Mouse (Mus musculus) erythroid progenitor cell, adult 5-6 weeks (primary cell): ENCODE data around the gene Ctss. TPM values are rescaled to one million over a fixed set of nuclear protein-coding genes. Genes with fewer than 3 reads are reported as not detected.
A peak's percentile ranks its signal among the peaks of the same experiment; 100 is the strongest.
"Not testable (repeated sequence)": the region's sequence is repeated elsewhere in the genome, so short reads cannot be mapped to it uniquely, and the experiment has no call there.

Source experiments
- ATAC-seq: replicated peaks from 2 replicates; pipeline ENCODE4 v1.8.0; 2016; ENCODE audit warnings: moderate number of reproducible peaks, mild to moderate bottlenecking, moderate TSS enrichment, inconsistent platforms; ENCODE audit not compliant: poor library complexity, low FRiP score, severe bottlenecking
- total RNA-seq, 2 experiments: library from RNA; stranded (forward) in 1 of 2; stranded (reverse) in 1 of 2; fragments of 150-400 nt in 1 of 2; fragments of 186-747, 209-891 nt in 1 of 2; gene quantifications; 2 replicates each; pipeline versions ENCODE4 v1.2.3 to v1.2.4; 2015 to 2017; ENCODE audit warnings: low replicate concordance in 2 of 2

Gene Ctss
- total RNA-seq, 2 experiments from 2014 or later: 97.3 to 104 TPM

- no peak for ATAC-seq
These were observed 3.2 kb downstream of the Ctss start for GRCm38 (mm10) chr3:95529814-95530213.

GRCm38 (mm10) chr3:95531025-95531424, 4.4 kb downstream of the Ctss start:
- ATAC-seq: no peak

- no peak for ATAC-seq
These were observed 6.8 kb downstream of the Ctss start for GRCm38 (mm10) chr3:95533364-95533763.

GRCm38 (mm10) chr3:95534927-95535326, 8.3 kb downstream of the Ctss start:
- no peak for ATAC-seq

- no peak for ATAC-seq
These were observed 12.3 kb downstream of the Ctss start for GRCm38 (mm10) chr3:95538936-95539335.

- ATAC-seq: no peak
These were observed 13.3 kb downstream of the Ctss start for GRCm38 (mm10) chr3:95539837-95540236.

- not testable (repeated sequence) for ATAC-seq
These were observed 14.6 kb downstream of the Ctss start for GRCm38 (mm10) chr3:95541186-95541585.

GRCm38 (mm10) chr3:95542171-95542570, 15.6 kb downstream of the Ctss start:
- 0 out of 2 replicates have a peak, but pooled peaks have one; percentile 48 for ATAC-seq

GRCm38 (mm10) chr3:95542981-95543380, 16.4 kb downstream of the Ctss start:
- ATAC-seq: no peak

GRCm38 (mm10) chr3:95550176-95550575, 23.6 kb downstream of the Ctss start:
- no peak for ATAC-seq

GRCm38 (mm10) chr3:95553986-95554385, 27.4 kb downstream of the Ctss start:
- ATAC-seq: no peak

- ATAC-seq: no peak
These were observed 32.9 kb downstream of the Ctss start, which contains the start of gene Hormad1 for GRCm38 (mm10) chr3:95559437-95559836. Gene Hormad1, plus strand, starts transcription at chr3:95559677.

GRCm38 (mm10) chr3:95560738-95561137, 34.2 kb downstream of the Ctss start:
- ATAC-seq: no peak

GRCm38 (mm10) chr3:95561826-95562225, 35.2 kb downstream of the Ctss start:
- no peak for ATAC-seq

- ATAC-seq: no peak
These were observed 43.0 kb downstream of the Ctss start for GRCm38 (mm10) chr3:95569585-95569984.

- ATAC-seq: no peak
These were observed 61.4 kb downstream of the Ctss start for GRCm38 (mm10) chr3:95587754-95588603.

GRCm38 (mm10) chr3:95588604-95589086, 62.1 kb downstream of the Ctss start, which contains the start of gene Golph3l:
Gene Golph3l, plus strand, starts transcription at chr3:95588934.
- ATAC-seq: peak; percentile 99

GRCm38 (mm10) chr3:95598734-95599133, 72.1 kb downstream of the Ctss start:
- ATAC-seq: no peak

- ATAC-seq: no peak
These were observed 74.7 kb downstream of the Ctss start for GRCm38 (mm10) chr3:95601287-95601686.
